Mouse (Mus musculus): ENCODE data around the gene Cnbp. TPM values are rescaled to one million over a fixed set of nuclear protein-coding genes. Genes with fewer than 3 reads are reported as not detected.

Gene Cnbp
- 324 TPM for polyA plus RNA-seq (2014; fragmentation: Illumina TruSeq; extraction: RNeasy Lipid Tissue Mini Kit (QIAGEN cat#74804); ENCODE audit: low read depth, low replicate concordance)

GRCm38 (mm10) chr6:87850900-87851614 lies at the start of gene Cnbp:
Gene Cnbp (minus strand): TSS chr6:87851106.

GRCm38 (mm10) chr6:87887594-87888233 lies 36.8 kb upstream of the Cnbp start, which contains the start of gene Copg1:
Gene Copg1 (plus strand): TSS chr6:87887814.

DNA sequence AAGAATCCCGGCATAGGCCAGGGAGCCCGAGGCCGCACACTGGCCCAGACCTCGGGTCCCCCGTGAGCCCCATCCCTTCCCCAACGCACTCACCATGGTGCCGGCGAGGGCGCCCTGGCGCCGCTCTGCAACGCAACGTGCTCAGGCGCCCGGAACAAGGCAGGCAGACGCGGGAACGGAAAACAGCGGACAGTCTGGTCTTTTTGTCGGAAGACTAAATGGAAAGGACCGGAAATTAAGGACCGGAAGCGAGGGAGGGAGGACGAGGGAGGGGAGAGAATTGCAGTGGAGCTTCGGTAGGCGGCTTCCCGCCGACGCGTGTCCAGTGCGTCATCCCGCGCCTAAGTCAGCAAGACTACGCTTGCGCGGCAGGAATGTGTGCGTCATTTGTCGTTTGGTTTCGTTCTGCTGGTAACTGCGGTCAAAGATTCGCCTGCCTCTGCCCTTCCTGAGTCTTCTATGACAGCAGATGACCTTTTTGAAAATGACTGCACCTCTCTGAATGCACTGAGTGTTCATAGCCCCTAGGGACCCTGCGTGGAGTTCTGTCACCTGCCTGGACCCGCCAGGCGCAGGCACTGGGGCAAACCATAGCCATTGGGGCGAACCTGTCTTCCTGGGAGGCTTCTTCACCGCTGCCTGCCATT lies 12.2 kb downstream of the Cnbp start, which contains the start of gene Isy1:
Isy1 (minus strand) TSS at position 248 of the 647 bp plus-strand sequence.

DNA sequence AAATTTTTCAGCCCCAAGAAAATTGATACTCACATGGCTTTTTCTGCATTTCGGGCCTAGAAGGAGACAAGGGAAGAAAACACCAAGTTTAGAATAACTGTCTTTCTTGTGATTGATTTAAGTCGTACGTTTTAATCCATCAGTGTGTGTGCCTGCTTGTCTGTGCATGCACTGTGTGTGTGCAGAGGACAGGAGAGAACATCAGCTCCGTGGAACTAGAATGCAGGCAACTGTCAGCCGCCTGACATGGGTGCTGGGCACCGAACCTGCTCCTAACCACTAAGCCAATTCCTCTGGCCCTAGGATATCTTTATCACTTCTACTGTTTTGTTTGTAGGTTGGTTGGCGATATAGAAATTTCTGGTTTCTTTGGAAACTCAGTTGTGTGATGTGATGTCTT lies 15.2 kb downstream of the Cnbp start, which contains the start of gene Gm45140:
Gm45140 (minus strand) TSS at position 101 of the 400 bp plus-strand sequence.

DNA sequence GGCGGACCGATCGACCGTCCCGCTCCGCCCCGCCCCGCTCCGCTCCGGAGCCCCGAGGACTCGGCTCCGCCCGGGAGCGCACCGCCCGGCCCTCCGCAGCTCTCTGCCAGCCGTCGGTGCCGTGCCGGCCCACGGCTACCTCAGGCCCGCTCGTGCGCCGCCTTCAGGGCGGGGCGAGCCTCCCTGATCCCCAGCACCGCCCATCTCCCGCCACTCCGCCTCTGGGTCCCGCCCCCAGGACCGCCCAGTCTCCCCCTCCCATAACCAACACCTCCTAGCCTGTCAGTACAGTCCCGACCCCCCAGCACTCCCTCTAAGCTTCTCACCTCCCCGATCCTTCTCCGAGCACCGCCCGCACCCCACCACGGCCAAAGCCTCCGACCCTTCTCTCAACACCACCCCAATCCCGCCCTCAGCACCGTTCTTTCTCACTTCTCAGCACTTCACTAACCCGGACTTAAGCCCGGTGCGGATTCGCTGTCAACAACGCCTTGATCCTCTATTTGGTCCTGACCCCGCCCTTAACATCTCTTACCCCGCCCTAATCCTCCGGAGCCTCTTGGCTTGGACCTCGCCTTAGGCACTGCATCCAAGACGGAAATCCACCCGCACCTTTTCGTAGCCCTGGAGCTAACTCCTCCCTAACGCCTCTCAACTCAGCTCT lies 39.1 kb downstream of the Cnbp start, which contains the start of gene Rab43:
Rab43 (minus strand) TSS at position 490 of the 664 bp plus-strand sequence.

Other genes starting within 250 kb of the Cnbp start
- 7.6 TPM for gene Aplf, start 178.9 kb downstream of the Cnbp start, polyA plus RNA-seq (2014; fragmentation: Illumina TruSeq; extraction: RNeasy Lipid Tissue Mini Kit (QIAGEN cat#74804); ENCODE audit: low read depth, low replicate concordance)
- 0.08 TPM for gene Efcc1, start 120.2 kb downstream of the Cnbp start, polyA plus RNA-seq (2014; fragmentation: Illumina TruSeq; extraction: RNeasy Lipid Tissue Mini Kit (QIAGEN cat#74804); ENCODE audit: low read depth, low replicate concordance)
- gene Gp9, start 73.0 kb downstream of the Cnbp start, polyA plus RNA-seq (2014; fragmentation: Illumina TruSeq; extraction: RNeasy Lipid Tissue Mini Kit (QIAGEN cat#74804); ENCODE audit: low read depth, low replicate concordance) = not detected
- gene Rab43, start 38.9 kb downstream of the Cnbp start, polyA plus RNA-seq (2014; fragmentation: Illumina TruSeq; extraction: RNeasy Lipid Tissue Mini Kit (QIAGEN cat#74804); ENCODE audit: low read depth, low replicate concordance) = 1.8 TPM
- gene Gm45140, start 15.3 kb downstream of the Cnbp start, polyA plus RNA-seq (2014; fragmentation: Illumina TruSeq; extraction: RNeasy Lipid Tissue Mini Kit (QIAGEN cat#74804); ENCODE audit: low read depth, low replicate concordance) = 0.60 TPM
- 11.5 TPM for gene Isy1, start 12.3 kb downstream of the Cnbp start, polyA plus RNA-seq (2014; fragmentation: Illumina TruSeq; extraction: RNeasy Lipid Tissue Mini Kit (QIAGEN cat#74804); ENCODE audit: low read depth, low replicate concordance)
- 11.6 TPM for gene Copg1, start 36.7 kb upstream of the Cnbp start, polyA plus RNA-seq (2014; fragmentation: Illumina TruSeq; extraction: RNeasy Lipid Tissue Mini Kit (QIAGEN cat#74804); ENCODE audit: low read depth, low replicate concordance)
- gene Hmces, start 62.8 kb upstream of the Cnbp start, polyA plus RNA-seq (2014; fragmentation: Illumina TruSeq; extraction: RNeasy Lipid Tissue Mini Kit (QIAGEN cat#74804); ENCODE audit: low read depth, low replicate concordance) = 10.1 TPM
- gene H1fx, start 130.5 kb upstream of the Cnbp start, polyA plus RNA-seq (2014; fragmentation: Illumina TruSeq; extraction: RNeasy Lipid Tissue Mini Kit (QIAGEN cat#74804); ENCODE audit: low read depth, low replicate concordance) = not detected
- gene Rab7, start 194.2 kb upstream of the Cnbp start, polyA plus RNA-seq (2014; fragmentation: Illumina TruSeq; extraction: RNeasy Lipid Tissue Mini Kit (QIAGEN cat#74804); ENCODE audit: low read depth, low replicate concordance) = 56.7 TPM
- 174 TPM for gene Rpn1, start 233.4 kb upstream of the Cnbp start, polyA plus RNA-seq (2014; fragmentation: Illumina TruSeq; extraction: RNeasy Lipid Tissue Mini Kit (QIAGEN cat#74804); ENCODE audit: low read depth, low replicate concordance)

All from testis, adult 10 weeks (tissue).